Mouse (Mus musculus): ENCODE data around the gene Clptm1.

Clptm1 gene

GRCm38 (mm10) chr7:19664455-19664954 is 328 bp downstream of the Clptm1 start:
- no peak for DNase-seq (ENCODE audit: low read depth)

- no peak for DNase-seq (ENCODE audit: low read depth)
Observed at GRCm38 (mm10) chr7:19663940-19664339, 893 bp downstream of the Clptm1 start.

GRCm38 (mm10) chr7:19652614-19653013 is 12.2 kb downstream of the Clptm1 start:
- no peak for DNase-seq (ENCODE audit: low read depth)

- no peak for DNase-seq (ENCODE audit: low read depth)
Observed at GRCm38 (mm10) chr7:19651063-19651786, 13.6 kb downstream of the Clptm1 start.

GRCm38 (mm10) chr7:19641223-19641622 is 23.6 kb downstream of the Clptm1 start:
- no peak for DNase-seq (ENCODE audit: low read depth)

GRCm38 (mm10) chr7:19635074-19635827 is 29.6 kb downstream of the Clptm1 start:
- DNase-seq (ENCODE audit: low read depth), result no peak

GRCm38 (mm10) chr7:19634591-19634990 is 30.2 kb downstream of the Clptm1 start:
- no peak for DNase-seq (ENCODE audit: low read depth)

GRCm38 (mm10) chr7:19633855-19634254 is 31.0 kb downstream of the Clptm1 start:
- DNase-seq (ENCODE audit: low read depth), result no peak

GRCm38 (mm10) chr7:19633197-19633596 is 31.6 kb downstream of the Clptm1 start:
- DNase-seq (ENCODE audit: low read depth), result no peak

- DNase-seq (ENCODE audit: low read depth), result no peak
Observed at GRCm38 (mm10) chr7:19632720-19633119, 32.1 kb downstream of the Clptm1 start.

GRCm38 (mm10) chr7:19632275-19632674 is 32.6 kb downstream of the Clptm1 start:
- no peak for DNase-seq (ENCODE audit: low read depth)

GRCm38 (mm10) chr7:19629361-19629734 is 35.5 kb downstream of the Clptm1 start, which contains the start of gene Relb:
Gene Relb, minus strand, starts transcription at chr7:19629438.
- DNase-seq (ENCODE audit: low read depth), result peak; percentile 87

GRCm38 (mm10) chr7:19628536-19629360 is 36.1 kb downstream of the Clptm1 start:
- DNase-seq (ENCODE audit: low read depth), result peak; percentile 98

- no peak for DNase-seq (ENCODE audit: low read depth)
Observed at GRCm38 (mm10) chr7:19628192-19628535, 36.7 kb downstream of the Clptm1 start.

GRCm38 (mm10) chr7:19627721-19628120 is 37.1 kb downstream of the Clptm1 start:
- DNase-seq (ENCODE audit: low read depth), result no peak

- DNase-seq (ENCODE audit: low read depth), result no peak
Observed at GRCm38 (mm10) chr7:19623433-19623832, 41.4 kb downstream of the Clptm1 start.

GRCm38 (mm10) chr7:19622241-19622640 is 42.6 kb downstream of the Clptm1 start:
- DNase-seq (ENCODE audit: low read depth), result no peak

- no peak for DNase-seq (ENCODE audit: low read depth)
Observed at GRCm38 (mm10) chr7:19620811-19621210, 44.0 kb downstream of the Clptm1 start.

GRCm38 (mm10) chr7:19619004-19619801 is 45.6 kb downstream of the Clptm1 start:
- peak; percentile 86 for DNase-seq (ENCODE audit: low read depth)

GRCm38 (mm10) chr7:19615036-19615577 is 49.7 kb downstream of the Clptm1 start:
- no peak for DNase-seq (ENCODE audit: low read depth)

- no peak for DNase-seq (ENCODE audit: low read depth)
Observed at GRCm38 (mm10) chr7:19610969-19611368, 53.9 kb downstream of the Clptm1 start.

Measured in c-Kit-positive CD71-negative TER-119-negative erythroid progenitor cells, embryonic 14.5 days (primary cell).